Mouse (Mus musculus) kidney, adult 2 months (tissue): Measurements from ENCODE around the gene Hopx.

Experiments used
- CTCF ChIP-seq: fragments of 200-500 bp; conservative IDR thresholded peaks from 2 replicates; pipeline ENCODE4 v1.5.1; 2011; ENCODE audit warnings: low read depth, mild to moderate bottlenecking, control low read depth, low read length, moderate library complexity, mixed read lengths; ENCODE audit not compliant: insufficient read depth, insufficient read length
- POLR2A ChIP-seq: fragments of 200-500 bp; IDR thresholded peaks from one replicate; pipeline ENCODE4 v1.6.1; 2011; ENCODE audit warnings: low read depth, low read length, control low read depth

GRCm38 (mm10) chr5:77123597-77123996 lies 8.7 kb upstream of the Hopx start:
- no peak for TF ChIP-seq CTCF
- TF ChIP-seq POLR2A, result no peak
